Mouse (Mus musculus): ENCODE results near the gene Mob3c. TPM values are rescaled to one million over a fixed set of nuclear protein-coding genes. Genes with fewer than 3 reads are reported as not detected.

Mob3c gene
- polyA plus RNA-seq, 1 experiment from 2014 or later, result 9.8 TPM

GRCm38 (mm10) chr4:115820199-115820598 is 7.7 kb upstream of the Mob3c start:
- WGBS, result 62% methylated on average over 3 of the region's 3 CpGs
- no peak overlapping the region for H3K4me2 ChIP-seq
- peaks cover 8% of the 10 kb centered on the region; the same call in 1 of the 2 replicates for H3K4me1 ChIP-seq
- no peaks in the 10 kb centered on the region for H3K27me3 ChIP-seq
- H3K27ac ChIP-seq, result no peak overlapping the region
- H3K36me3 ChIP-seq, result peaks cover 25% of the 10 kb centered on the region
- no peak for ATAC-seq (ENCODE audit: insufficient number of reproducible peaks, insufficient read depth, low FRiP score, low TSS enrichment, low read depth)
- no peaks in the 10 kb centered on the region for H3K9me3 ChIP-seq
- H3K4me3 ChIP-seq, result no peak overlapping the region
- H3K9ac ChIP-seq, result no peak overlapping the region

GRCm38 (mm10) chr4:115820944-115821343 is 6.9 kb upstream of the Mob3c start:
- no peak overlapping the region for H3K4me3 ChIP-seq
- H3K9ac ChIP-seq, result no peak overlapping the region
- H3K4me2 ChIP-seq, result no peak overlapping the region
- H3K36me3 ChIP-seq, result peaks cover 17% of the 10 kb centered on the region
- H3K4me1 ChIP-seq, result peaks cover 8% of the 10 kb centered on the region; the same call in 1 of the 2 replicates
- H3K27me3 ChIP-seq, result no peaks in the 10 kb centered on the region
- H3K27ac ChIP-seq, result no peak overlapping the region
- H3K9me3 ChIP-seq, result no peaks in the 10 kb centered on the region
- WGBS, result 68% methylated on average over 3 of the region's 3 CpGs
- no peak for ATAC-seq (ENCODE audit: insufficient number of reproducible peaks, insufficient read depth, low FRiP score, low TSS enrichment, low read depth)

GRCm38 (mm10) chr4:115821431-115821830 is 6.5 kb upstream of the Mob3c start:
- H3K9me3 ChIP-seq, result no peaks in the 10 kb centered on the region
- peaks cover 8% of the 10 kb centered on the region; the same call in 1 of the 2 replicates for H3K4me1 ChIP-seq
- peaks cover 12% of the 10 kb centered on the region for H3K36me3 ChIP-seq
- H3K27ac ChIP-seq, result no peak overlapping the region
- H3K4me3 ChIP-seq, result no peak overlapping the region
- no peak overlapping the region for H3K9ac ChIP-seq
- no peak for ATAC-seq (ENCODE audit: insufficient number of reproducible peaks, insufficient read depth, low FRiP score, low TSS enrichment, low read depth)
- no peak overlapping the region for H3K4me2 ChIP-seq
- H3K27me3 ChIP-seq, result no peaks in the 10 kb centered on the region

GRCm38 (mm10) chr4:115821928-115822327 is 6.0 kb upstream of the Mob3c start:
- Histone ChIP-seq H3K9me3 (no peaks in the 10 kb centered on the region), H3K36me3 (peaks cover 12% of the 10 kb centered on the region), H3K27ac (no peak overlapping the region), H3K4me3 (no peak overlapping the region), H3K4me1 (peaks cover 8% of the 10 kb centered on the region; the same call in 1 of the 2 replicates), H3K27me3 (no peaks in the 10 kb centered on the region), H3K9ac (no peak overlapping the region), H3K4me2 (no peak overlapping the region)
- ATAC-seq (ENCODE audit: insufficient number of reproducible peaks, insufficient read depth, low FRiP score, low TSS enrichment, low read depth), result no peak
- 72% methylated on average over 3 of the region's 3 CpGs for WGBS

GRCm38 (mm10) chr4:115824178-115824577 is 3.7 kb upstream of the Mob3c start:
- no peak overlapping the region for H3K4me2 ChIP-seq
- 0 out of 2 replicates have a peak, but pooled peaks cover 4% of the 10 kb centered on the region for H3K27me3 ChIP-seq
- no peak for ATAC-seq (ENCODE audit: insufficient number of reproducible peaks, insufficient read depth, low FRiP score, low TSS enrichment, low read depth)
- no peaks in the 10 kb centered on the region for H3K9me3 ChIP-seq
- WGBS, result 53% methylated on average over 2 of the region's 2 CpGs
- peaks cover 17% of the 10 kb centered on the region for H3K4me1 ChIP-seq
- H3K9ac ChIP-seq, result 0 out of 2 replicates have a peak overlapping the region, but pooled peaks have one; percentile 12
- no peak overlapping the region for H3K4me3 ChIP-seq
- H3K36me3 ChIP-seq, result peaks cover 5% of the 10 kb centered on the region
- no peak overlapping the region for H3K27ac ChIP-seq

- Histone ChIP-seq H3K27me3 (peaks cover 8% of the 10 kb centered on the region; the same call in 1 of the 2 replicates), H3K9ac (no peak overlapping the region), H3K4me3 (no peak overlapping the region), H3K4me1 (peaks cover 17% of the 10 kb centered on the region), H3K36me3 (no peaks in the 10 kb centered on the region), H3K9me3 (no peaks in the 10 kb centered on the region), H3K27ac (no peak overlapping the region), H3K4me2 (no peak overlapping the region)
- 85% methylated on average over 2 of the region's 2 CpGs for WGBS
- no peak for ATAC-seq (ENCODE audit: insufficient number of reproducible peaks, insufficient read depth, low FRiP score, low TSS enrichment, low read depth)
Observed at GRCm38 (mm10) chr4:115825271-115825670, 2.6 kb upstream of the Mob3c start.

GRCm38 (mm10) chr4:115827066-115827465 is 826 bp upstream of the Mob3c start:
- no peak for ATAC-seq (ENCODE audit: insufficient number of reproducible peaks, insufficient read depth, low FRiP score, low TSS enrichment, low read depth)
- Histone ChIP-seq H3K36me3 (peaks cover 9% of the 10 kb centered on the region), H3K27ac (no peak overlapping the region), H3K27me3 (peaks cover 8% of the 10 kb centered on the region; the same call in 1 of the 2 replicates), H3K9me3 (no peaks in the 10 kb centered on the region), H3K9ac (no peak overlapping the region), H3K4me1 (peaks cover 17% of the 10 kb centered on the region), H3K4me2 (peak overlapping the region; percentile 65), H3K4me3 (no peak overlapping the region)
- WGBS, result 59% methylated on average over 3 of the region's 3 CpGs

GRCm38 (mm10) chr4:115827535-115827887 is 381 bp upstream of the Mob3c start:
- H3K4me3 ChIP-seq, result peak overlapping the region; percentile 85
- peak overlapping the region; percentile 68; the same call in 1 of the 2 replicates for H3K27ac ChIP-seq
- peaks cover 13% of the 10 kb centered on the region for H3K36me3 ChIP-seq
- H3K4me2 ChIP-seq, result peak overlapping the region; percentile 65
- H3K9me3 ChIP-seq, result no peaks in the 10 kb centered on the region
- ATAC-seq (ENCODE audit: insufficient number of reproducible peaks, insufficient read depth, low FRiP score, low TSS enrichment, low read depth), result no peak
- H3K27me3 ChIP-seq, result peaks cover 8% of the 10 kb centered on the region; the same call in 1 of the 2 replicates
- peaks cover 17% of the 10 kb centered on the region for H3K4me1 ChIP-seq
- 1% methylated on average over 4 of the region's 4 CpGs for WGBS
- H3K9ac ChIP-seq, result peak overlapping the region; percentile 85

- H3K4me3 ChIP-seq, result peak overlapping the region; percentile 85
- ATAC-seq (ENCODE audit: insufficient number of reproducible peaks, insufficient read depth, low FRiP score, low TSS enrichment, low read depth), result no peak; the same call in 1 of the 2 replicates
- H3K27ac ChIP-seq, result no peak overlapping the region
- peak overlapping the region; percentile 65 for H3K4me2 ChIP-seq
- H3K27me3 ChIP-seq, result peaks cover 8% of the 10 kb centered on the region; the same call in 1 of the 2 replicates
- WGBS, result 7% methylated on average over 8 of the region's 8 CpGs
- H3K9ac ChIP-seq, result peak overlapping the region; percentile 85
- peaks cover 17% of the 10 kb centered on the region for H3K4me1 ChIP-seq
- H3K36me3 ChIP-seq, result peaks cover 20% of the 10 kb centered on the region
- no peaks in the 10 kb centered on the region for H3K9me3 ChIP-seq
Observed at GRCm38 (mm10) chr4:115828572-115828902, 645 bp downstream of the Mob3c start.

GRCm38 (mm10) chr4:115830491-115830890 is 2.6 kb downstream of the Mob3c start:
- no peak for ATAC-seq (ENCODE audit: insufficient number of reproducible peaks, insufficient read depth, low FRiP score, low TSS enrichment, low read depth)
- 80% methylated on average over 5 of the region's 5 CpGs for WGBS

GRCm38 (mm10) chr4:115831221-115831620 is 3.3 kb downstream of the Mob3c start:
- ATAC-seq (ENCODE audit: insufficient number of reproducible peaks, insufficient read depth, low FRiP score, low TSS enrichment, low read depth), result no peak
- 94% methylated on average over 22 of the region's 22 CpGs for WGBS
- Histone ChIP-seq H3K27me3 (peaks cover 8% of the 10 kb centered on the region; the same call in 1 of the 2 replicates), H3K4me3 (no peak overlapping the region), H3K27ac (no peak overlapping the region), H3K36me3 (peaks cover 34% of the 10 kb centered on the region), H3K9ac (no peak overlapping the region), H3K4me2 (no peak overlapping the region), H3K4me1 (peaks cover 9% of the 10 kb centered on the region), H3K9me3 (no peaks in the 10 kb centered on the region)

More at GRCm38 (mm10) chr4:115830491-115830890, 2.6 kb downstream of the Mob3c start:
- H3K4me3 ChIP-seq, result no peak overlapping the region
- peaks cover 9% of the 10 kb centered on the region for H3K4me1 ChIP-seq
- H3K27me3 ChIP-seq, result peaks cover 8% of the 10 kb centered on the region; the same call in 1 of the 2 replicates
- H3K36me3 ChIP-seq, result peaks cover 31% of the 10 kb centered on the region
- no peak overlapping the region for H3K27ac ChIP-seq
- H3K9ac ChIP-seq, result no peak overlapping the region
- no peak overlapping the region for H3K4me2 ChIP-seq
- H3K9me3 ChIP-seq, result no peaks in the 10 kb centered on the region

GRCm38 (mm10) chr4:115832040-115832439 is 4.1 kb downstream of the Mob3c start:
- H3K9me3 ChIP-seq, result no peaks in the 10 kb centered on the region
- H3K4me1 ChIP-seq, result peaks cover 9% of the 10 kb centered on the region
- no peak for ATAC-seq (ENCODE audit: insufficient number of reproducible peaks, insufficient read depth, low FRiP score, low TSS enrichment, low read depth)
- peaks cover 8% of the 10 kb centered on the region; the same call in 1 of the 2 replicates for H3K27me3 ChIP-seq
- H3K36me3 ChIP-seq, result peaks cover 34% of the 10 kb centered on the region
- no peak overlapping the region for H3K4me2 ChIP-seq
- WGBS, result 59% methylated on average over 2 of the region's 2 CpGs
- H3K4me3 ChIP-seq, result no peak overlapping the region
- no peak overlapping the region for H3K9ac ChIP-seq
- no peak overlapping the region for H3K27ac ChIP-seq
